Mouse (Mus musculus) E14TG2a.4 (cell line): ENCODE measurements around the gene Styxl1.

Source experiments
- CTCF ChIP-seq: conservative IDR thresholded peaks from 2 replicates; pipeline ENCODE4 v1.5.1; 2014; ENCODE audit warnings: low read length
- NANOG ChIP-seq: IDR thresholded peaks from 2 replicates; pipeline ENCODE4 v1.6.1; 2014; ENCODE audit warnings: borderline replicate concordance, low read length, mixed read lengths
- POU5F1 ChIP-seq: IDR thresholded peaks from 2 replicates; pipeline ENCODE4 v1.6.1; 2014; ENCODE audit warnings: low read length, borderline replicate concordance

DNA sequence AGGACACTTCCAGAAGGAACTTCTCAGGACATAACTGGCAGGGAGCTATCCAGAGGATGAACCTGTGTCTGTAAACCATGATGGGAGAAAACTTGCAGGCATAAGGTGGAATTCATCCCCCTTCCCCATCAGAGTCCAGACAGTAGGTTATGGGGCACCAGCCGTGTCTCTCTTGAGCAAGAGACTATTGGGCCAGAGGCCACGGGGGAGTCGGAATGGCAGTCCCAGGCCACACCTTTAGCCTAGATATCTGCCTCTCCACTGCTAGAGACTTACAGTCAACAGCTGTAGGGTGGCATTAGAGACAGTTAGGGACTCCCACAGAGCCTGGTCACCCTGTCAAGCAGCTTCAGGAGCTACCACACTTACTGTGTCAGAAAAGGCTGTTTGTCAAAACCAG lies 16.3 kb downstream of the Styxl1 start:
- TF ChIP-seq CTCF = no peak
- TF ChIP-seq NANOG = no peak
- TF ChIP-seq POU5F1 = no peak
